Mouse (Mus musculus) ES-E14 (cell line): ENCODE measurements around the gene Cttn.

Source experiments
- CHD2 ChIP-seq: IDR thresholded peaks from 2 replicates; pipeline ENCODE4 v1.6.1; 2014; ENCODE audit warnings: mild to moderate bottlenecking, low read depth, low read length, inconsistent platforms
- HCFC1 ChIP-seq: IDR thresholded peaks from 2 replicates; pipeline ENCODE4 v1.6.1; 2012; ENCODE audit warnings: low read length, inconsistent platforms, borderline replicate concordance; ENCODE audit not compliant: insufficient read depth
- MAFK ChIP-seq: IDR thresholded peaks from 2 replicates; pipeline ENCODE4 v1.6.1; 2014; ENCODE audit warnings: mild to moderate bottlenecking, low read depth, low read length, inconsistent platforms; ENCODE audit not compliant: insufficient read depth
- ZC3H11A ChIP-seq: IDR thresholded peaks from 2 replicates; pipeline ENCODE4 v1.6.1; 2012; ENCODE audit warnings: low read depth, mild to moderate bottlenecking, inconsistent platforms, low read length, borderline replicate concordance

DNA sequence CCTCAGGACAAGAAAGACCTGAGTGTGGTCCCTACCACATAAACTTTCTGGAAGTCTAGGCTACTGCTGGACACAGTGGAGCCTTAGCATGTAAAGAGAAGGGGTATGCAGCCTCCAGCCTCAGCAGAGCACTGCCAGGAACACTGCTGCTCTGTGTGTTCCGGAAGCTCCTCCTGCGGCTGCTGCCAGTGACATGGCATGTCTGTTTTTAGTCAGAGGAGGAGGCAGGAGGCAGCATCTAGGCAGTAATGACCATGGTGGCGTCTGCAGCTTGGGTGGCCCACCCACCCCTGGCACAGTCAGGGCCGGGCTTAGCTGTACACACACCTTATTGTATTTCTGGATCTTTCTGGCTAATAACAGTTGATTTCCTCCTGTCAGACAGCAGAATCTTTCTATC lies 63.1 kb downstream of the Cttn start:
- no peak for TF ChIP-seq MAFK
- no peak for TF ChIP-seq HCFC1
- no peak for TF ChIP-seq CHD2
- TF ChIP-seq ZC3H11A: no peak
